Mouse (Mus musculus) splenic B cell, adult 2 months (primary cell): ENCODE results near the gene Gemin7.

ENCODE experiments used
- DNase-seq: peaks from one replicate; pipeline ENCODE4 v3.0.0-alpha.2; 2011; ENCODE audit warnings: low read depth, low spot score
- H3K27me3 ChIP-seq: 2 replicates; pipeline ENCODE4 v1.6.1; 2012; ENCODE audit warnings: mild to moderate bottlenecking, low read length, moderate library complexity, mixed read lengths; ENCODE audit not compliant: control insufficient read depth, poor library complexity, insufficient read depth, severe bottlenecking
- H3K36me3 ChIP-seq: 2 replicates; pipeline ENCODE4 v1.6.1; 2012; ENCODE audit warnings: mild to moderate bottlenecking, low read length, moderate library complexity, mixed read lengths; ENCODE audit not compliant: control insufficient read depth, poor library complexity, insufficient read depth, severe bottlenecking

Gemin7 gene

GRCm38 (mm10) chr7:19563884-19564283 lies 13.5 kb downstream of the Gemin7 start:
- peaks cover 8% of the 10 kb centered on the region for H3K36me3 ChIP-seq
- H3K27me3 ChIP-seq = no peaks in the 10 kb centered on the region
- no peak for DNase-seq

GRCm38 (mm10) chr7:19562643-19563410 lies 14.6 kb downstream of the Gemin7 start, which contains the start of gene Ppp1r37:
Gene Ppp1r37 (minus strand): TSS chr7:19563076.
- Histone ChIP-seq H3K36me3 (peaks cover 6% of the 10 kb centered on the region), H3K27me3 (no peaks in the 10 kb centered on the region)
- no peak for DNase-seq

GRCm38 (mm10) chr7:19561765-19562642 lies 15.4 kb downstream of the Gemin7 start:
- peak; percentile 95 for DNase-seq
- H3K27me3 ChIP-seq = no peaks in the 10 kb centered on the region
- peaks cover 6% of the 10 kb centered on the region for H3K36me3 ChIP-seq

DNA sequence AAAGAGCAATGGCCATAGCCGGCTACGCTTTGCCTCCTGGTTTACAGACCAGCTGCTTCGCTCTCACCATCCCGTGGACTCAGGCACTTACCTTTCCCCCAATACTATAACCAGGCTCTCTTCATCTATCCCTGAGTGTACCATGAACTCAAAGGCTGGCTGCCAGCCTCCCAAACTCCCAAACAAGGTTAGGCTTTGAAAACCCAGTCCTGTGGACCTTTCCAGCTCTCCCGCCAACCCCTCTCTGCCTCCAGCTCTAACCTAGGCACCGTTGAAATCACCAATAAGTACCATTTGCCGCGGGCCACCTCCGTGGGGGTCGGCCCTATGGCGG lies 16.0 kb downstream of the Gemin7 start:
- no peak for DNase-seq
- H3K36me3 ChIP-seq = peaks cover 6% of the 10 kb centered on the region

GRCm38 (mm10) chr7:19560491-19561260 lies 16.7 kb downstream of the Gemin7 start:
- no peak for DNase-seq
- no peaks in the 10 kb centered on the region for H3K27me3 ChIP-seq

More for the DNA sequence above, 16.0 kb downstream of the Gemin7 start:
- no peaks in the 10 kb centered on the region for H3K27me3 ChIP-seq

GRCm38 (mm10) chr7:19558965-19559364 lies 18.4 kb downstream of the Gemin7 start:
- no peaks in the 10 kb centered on the region for H3K36me3 ChIP-seq
- peak; percentile 60 for DNase-seq

More at GRCm38 (mm10) chr7:19560491-19561260, 16.7 kb downstream of the Gemin7 start:
- H3K36me3 ChIP-seq = peaks cover 6% of the 10 kb centered on the region

GRCm38 (mm10) chr7:19557982-19558900 lies 19.2 kb downstream of the Gemin7 start:
- Histone ChIP-seq H3K27me3 (no peaks in the 10 kb centered on the region), H3K36me3 (no peaks in the 10 kb centered on the region)
- no peak for DNase-seq

More at GRCm38 (mm10) chr7:19558965-19559364, 18.4 kb downstream of the Gemin7 start:
- no peaks in the 10 kb centered on the region for H3K27me3 ChIP-seq

- no peaks in the 10 kb centered on the region for H3K27me3 ChIP-seq
- H3K36me3 ChIP-seq = no peaks in the 10 kb centered on the region
- no peak for DNase-seq
Observed at GRCm38 (mm10) chr7:19557086-19557485, 20.3 kb downstream of the Gemin7 start.

DNA sequence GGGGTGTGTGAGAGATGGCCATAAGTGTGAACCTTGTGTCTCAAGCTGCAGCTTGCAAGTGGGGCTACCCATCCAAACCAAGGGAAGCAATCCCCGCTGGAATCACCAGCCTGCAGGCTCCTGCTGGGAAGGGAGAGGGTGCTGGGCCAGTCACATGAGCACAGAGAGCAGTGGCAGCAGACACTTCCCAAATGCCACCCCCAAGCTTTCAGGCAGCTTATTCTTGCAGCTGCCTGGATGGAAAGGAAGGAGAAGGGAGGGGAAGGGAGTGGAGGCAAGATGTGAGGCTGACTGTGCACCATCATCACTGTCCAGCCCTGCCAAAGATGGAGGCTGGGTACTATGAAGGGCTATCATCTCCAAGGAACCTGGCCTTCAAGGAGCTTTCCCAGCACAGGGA lies 23.2 kb downstream of the Gemin7 start:
- H3K36me3 ChIP-seq = no peaks in the 10 kb centered on the region
- H3K27me3 ChIP-seq = no peaks in the 10 kb centered on the region
- no peak for DNase-seq

- no peak for DNase-seq
- H3K27me3 ChIP-seq = no peaks in the 10 kb centered on the region
Observed at GRCm38 (mm10) chr7:19552443-19552842, 25.0 kb downstream of the Gemin7 start.

DNA sequence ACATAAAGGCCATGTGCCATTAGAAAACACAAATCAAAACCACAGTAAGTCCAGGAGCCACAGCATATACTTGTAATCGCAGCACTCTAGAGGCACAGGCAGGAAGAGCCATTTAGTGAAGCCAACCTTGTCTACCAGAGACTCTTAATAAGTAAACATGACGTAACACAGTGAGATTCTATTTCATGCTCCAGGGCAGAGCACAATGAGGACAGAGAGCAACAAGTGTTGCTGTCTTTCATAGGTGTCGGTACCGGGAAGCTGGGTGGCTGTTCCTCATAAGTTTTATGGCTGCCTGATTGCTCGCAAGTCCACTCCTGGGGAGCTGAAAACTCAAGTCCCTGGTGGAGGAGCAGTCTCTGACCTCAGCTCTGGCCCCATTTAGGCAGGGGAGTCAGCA lies 25.8 kb downstream of the Gemin7 start:
- DNase-seq = no peak
- no peaks in the 10 kb centered on the region for H3K27me3 ChIP-seq
- H3K36me3 ChIP-seq = no peaks in the 10 kb centered on the region

More at GRCm38 (mm10) chr7:19552443-19552842, 25.0 kb downstream of the Gemin7 start:
- H3K36me3 ChIP-seq = no peaks in the 10 kb centered on the region

GRCm38 (mm10) chr7:19549394-19549793 lies 28.0 kb downstream of the Gemin7 start:
- no peak for DNase-seq
- Histone ChIP-seq H3K27me3 (no peaks in the 10 kb centered on the region), H3K36me3 (no peaks in the 10 kb centered on the region)

DNA sequence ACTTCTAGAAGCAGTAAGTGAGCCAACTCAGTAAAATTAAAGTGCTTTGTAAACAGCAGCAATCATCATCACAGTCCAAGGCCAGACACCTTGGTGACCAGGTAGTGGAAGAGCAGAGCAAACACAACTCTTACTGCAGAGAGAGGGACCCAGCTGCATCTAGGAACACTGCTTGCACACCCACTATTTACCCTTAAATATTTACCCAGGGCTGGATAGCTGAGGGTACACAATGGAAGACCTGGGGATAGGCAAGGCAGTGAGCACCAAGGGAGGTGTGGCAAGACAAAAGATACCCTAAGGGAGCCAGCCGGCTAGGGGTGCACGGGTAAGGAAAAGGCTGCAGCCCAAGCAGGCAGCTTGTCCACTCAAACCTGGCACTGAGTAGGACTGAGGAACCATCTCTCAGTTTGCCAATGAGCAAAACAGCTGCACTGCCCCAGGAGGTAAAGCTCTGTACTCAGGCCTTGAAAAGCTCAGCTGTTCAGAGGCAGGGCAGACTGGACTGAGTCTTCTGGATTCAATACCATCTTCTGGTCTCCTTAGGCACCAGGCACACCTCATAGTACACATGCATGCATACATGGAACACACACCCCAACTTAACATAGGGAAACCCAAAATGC lies 29.9 kb downstream of the Gemin7 start:
- no peak for DNase-seq
- H3K27me3 ChIP-seq = no peaks in the 10 kb centered on the region

More for the DNA sequence above, 29.9 kb downstream of the Gemin7 start:
- H3K36me3 ChIP-seq = no peaks in the 10 kb centered on the region
